Mouse (Mus musculus): ENCODE results near the gene Gm49510. TPM values are rescaled to one million over a fixed set of nuclear protein-coding genes. Genes with fewer than 3 reads are reported as not detected.

Gene Gm49510
- polyA plus RNA-seq, 1 experiment from 2014 or later, result 0.22 TPM

GRCm38 (mm10) chr15:78901422-78901789 is 1.9 kb downstream of the Gm49510 start:
- Histone ChIP-seq H3K4me3 (ENCODE audit: low read depth, low read length) (no peak overlapping the region), H3K9me3 (replicated peaks; ENCODE audit: control insufficient read depth, low read length) (no peaks in the 10 kb centered on the region), H3K4me1 (ENCODE audit: control insufficient read depth, low read depth, low read length) (peaks cover 52% of the 10 kb centered on the region), H3K9ac (ENCODE audit: low read depth, low read length) (no peak overlapping the region), H3K4me2 (ENCODE audit: low read depth, low read length) (peak overlapping the region; percentile 81), H3K36me3 (ENCODE audit: control insufficient read depth, insufficient read depth) (peaks cover 7% of the 10 kb centered on the region), H3K27ac (ENCODE audit: low read length) (no peak overlapping the region), H3K27me3 (ENCODE audit: control insufficient read depth, insufficient read depth, low read depth, low read length) (no peaks in the 10 kb centered on the region)
- no peak for ATAC-seq (ENCODE audit: low read depth)
- 76% methylated on average over 8 of the region's 8 CpGs for WGBS (ENCODE audit: insufficient replicate concordance)

- Histone ChIP-seq H3K4me3 (ENCODE audit: low read depth, low read length) (no peak overlapping the region), H3K27me3 (ENCODE audit: control insufficient read depth, insufficient read depth, low read depth, low read length) (no peaks in the 10 kb centered on the region), H3K36me3 (ENCODE audit: control insufficient read depth, insufficient read depth) (peaks cover 13% of the 10 kb centered on the region), H3K4me2 (ENCODE audit: low read depth, low read length) (no peak overlapping the region), H3K9me3 (replicated peaks; ENCODE audit: control insufficient read depth, low read length) (no peaks in the 10 kb centered on the region), H3K27ac (ENCODE audit: low read length) (no peak overlapping the region), H3K4me1 (ENCODE audit: control insufficient read depth, low read depth, low read length) (peaks cover 34% of the 10 kb centered on the region), H3K9ac (ENCODE audit: low read depth, low read length) (no peak overlapping the region)
- WGBS (ENCODE audit: insufficient replicate concordance), result 2% methylated on average over 2 of the region's 2 CpGs
- no peak for ATAC-seq (ENCODE audit: low read depth)
Measured at GRCm38 (mm10) chr15:78903243-78903642, 3.8 kb downstream of the Gm49510 start.

- Histone ChIP-seq H3K27ac (ENCODE audit: low read length) (no peak overlapping the region), H3K4me3 (ENCODE audit: low read depth, low read length) (no peak overlapping the region), H3K9ac (ENCODE audit: low read depth, low read length) (no peak overlapping the region), H3K4me2 (ENCODE audit: low read depth, low read length) (no peak overlapping the region), H3K4me1 (ENCODE audit: control insufficient read depth, low read depth, low read length) (peaks cover 13% of the 10 kb centered on the region), H3K27me3 (ENCODE audit: control insufficient read depth, insufficient read depth, low read depth, low read length) (no peaks in the 10 kb centered on the region), H3K9me3 (replicated peaks; ENCODE audit: control insufficient read depth, low read length) (no peaks in the 10 kb centered on the region), H3K36me3 (ENCODE audit: control insufficient read depth, insufficient read depth) (peaks cover 18% of the 10 kb centered on the region)
- ATAC-seq (ENCODE audit: low read depth), result no peak
- WGBS (ENCODE audit: insufficient replicate concordance), result 75% methylated on average over 7 of the region's 7 CpGs
Measured at GRCm38 (mm10) chr15:78908399-78908798, 8.9 kb downstream of the Gm49510 start.

- 59% methylated on average over 8 of the region's 8 CpGs for WGBS (ENCODE audit: insufficient replicate concordance)
- Histone ChIP-seq H3K36me3 (ENCODE audit: control insufficient read depth, insufficient read depth) (peaks cover 14% of the 10 kb centered on the region), H3K4me3 (ENCODE audit: low read depth, low read length) (no peak overlapping the region), H3K27ac (ENCODE audit: low read length) (no peak overlapping the region), H3K4me1 (ENCODE audit: control insufficient read depth, low read depth, low read length) (peaks cover 15% of the 10 kb centered on the region), H3K9me3 (replicated peaks; ENCODE audit: control insufficient read depth, low read length) (no peaks in the 10 kb centered on the region), H3K9ac (ENCODE audit: low read depth, low read length) (no peak overlapping the region), H3K4me2 (ENCODE audit: low read depth, low read length) (no peak overlapping the region), H3K27me3 (ENCODE audit: control insufficient read depth, insufficient read depth, low read depth, low read length) (no peaks in the 10 kb centered on the region)
- no peak for ATAC-seq (ENCODE audit: low read depth)
Measured at GRCm38 (mm10) chr15:78908982-78909381, 9.5 kb downstream of the Gm49510 start.

- Histone ChIP-seq H3K4me2 (ENCODE audit: low read depth, low read length) (no peak overlapping the region), H3K27ac (ENCODE audit: low read length) (no peak overlapping the region), H3K36me3 (ENCODE audit: control insufficient read depth, insufficient read depth) (peaks cover 6% of the 10 kb centered on the region), H3K4me1 (ENCODE audit: control insufficient read depth, low read depth, low read length) (peaks cover 39% of the 10 kb centered on the region), H3K27me3 (ENCODE audit: control insufficient read depth, insufficient read depth, low read depth, low read length) (no peaks in the 10 kb centered on the region), H3K4me3 (ENCODE audit: low read depth, low read length) (no peak overlapping the region), H3K9ac (ENCODE audit: low read depth, low read length) (no peak overlapping the region), H3K9me3 (replicated peaks; ENCODE audit: control insufficient read depth, low read length) (no peaks in the 10 kb centered on the region)
- no peak for ATAC-seq (ENCODE audit: low read depth)
- 30% methylated on average over 9 of the region's 9 CpGs for WGBS (ENCODE audit: insufficient replicate concordance)
Measured at GRCm38 (mm10) chr15:78912040-78912439, 12.6 kb downstream of the Gm49510 start.

GRCm38 (mm10) chr15:78913632-78914090 is 14.2 kb downstream of the Gm49510 start, which contains the start of gene Pdxp:
Gene Pdxp, plus strand, starts transcription at chr15:78913919.
- no peak within 1 kb of the TSS; the same call in none of the 2 replicates for H3K27ac ChIP-seq (ENCODE audit: low read length)
- H3K27me3 ChIP-seq (ENCODE audit: control insufficient read depth, insufficient read depth, low read depth, low read length), result no peaks in the 10 kb centered on the region
- peaks cover 5% of the 10 kb centered on the region for H3K36me3 ChIP-seq (ENCODE audit: control insufficient read depth, insufficient read depth)
- ATAC-seq (ENCODE audit: low read depth), result peak; percentile 91
- no peaks in the 10 kb centered on the region for H3K9me3 ChIP-seq (replicated peaks; ENCODE audit: control insufficient read depth, low read length)
- peak within 1 kb of the TSS; percentile 68 for H3K4me3 ChIP-seq (ENCODE audit: low read depth, low read length)
- WGBS (ENCODE audit: insufficient replicate concordance), result under 1% methylated on average over 51 of the region's 51 CpGs
- peaks cover 39% of the 10 kb centered on the region for H3K4me1 ChIP-seq (ENCODE audit: control insufficient read depth, low read depth, low read length)
- peak within 1 kb of the TSS; percentile 99 for H3K4me2 ChIP-seq (ENCODE audit: low read depth, low read length)
- H3K9ac ChIP-seq (ENCODE audit: low read depth, low read length), result peak within 1 kb of the TSS; percentile 68

GRCm38 (mm10) chr15:78914091-78914822 is 14.8 kb downstream of the Gm49510 start:
- Histone ChIP-seq H3K36me3 (ENCODE audit: control insufficient read depth, insufficient read depth) (peaks cover 5% of the 10 kb centered on the region), H3K4me2 (ENCODE audit: low read depth, low read length) (peak overlapping the region; percentile 99), H3K4me1 (ENCODE audit: control insufficient read depth, low read depth, low read length) (peaks cover 39% of the 10 kb centered on the region), H3K27me3 (ENCODE audit: control insufficient read depth, insufficient read depth, low read depth, low read length) (no peaks in the 10 kb centered on the region), H3K9me3 (replicated peaks; ENCODE audit: control insufficient read depth, low read length) (no peaks in the 10 kb centered on the region), H3K4me3 (ENCODE audit: low read depth, low read length) (peak overlapping the region; percentile 68), H3K9ac (ENCODE audit: low read depth, low read length) (peak overlapping the region; percentile 68), H3K27ac (ENCODE audit: low read length) (no peak overlapping the region; the same call in none of the 2 replicates)
- WGBS (ENCODE audit: insufficient replicate concordance), result under 1% methylated on average over 82 of the region's 87 CpGs
- peak; percentile 41 for ATAC-seq (ENCODE audit: low read depth)

GRCm38 (mm10) chr15:78914823-78915659 is 15.6 kb downstream of the Gm49510 start:
- peak overlapping the region; percentile 68 for H3K4me3 ChIP-seq (ENCODE audit: low read depth, low read length)
- WGBS (ENCODE audit: insufficient replicate concordance), result 43% methylated on average over 8 of the region's 8 CpGs
- no peaks in the 10 kb centered on the region for H3K27me3 ChIP-seq (ENCODE audit: control insufficient read depth, insufficient read depth, low read depth, low read length)
- H3K27ac ChIP-seq (ENCODE audit: low read length), result no peak overlapping the region
- H3K4me2 ChIP-seq (ENCODE audit: low read depth, low read length), result peak overlapping the region; percentile 99
- ATAC-seq (ENCODE audit: low read depth), result no peak
- H3K4me1 ChIP-seq (ENCODE audit: control insufficient read depth, low read depth, low read length), result peaks cover 39% of the 10 kb centered on the region
- H3K36me3 ChIP-seq (ENCODE audit: control insufficient read depth, insufficient read depth), result peaks cover 5% of the 10 kb centered on the region
- H3K9me3 ChIP-seq (replicated peaks; ENCODE audit: control insufficient read depth, low read length), result no peaks in the 10 kb centered on the region
- peak overlapping the region; percentile 68 for H3K9ac ChIP-seq (ENCODE audit: low read depth, low read length)

GRCm38 (mm10) chr15:78915660-78916017 is 16.2 kb downstream of the Gm49510 start:
- Histone ChIP-seq H3K4me1 (ENCODE audit: control insufficient read depth, low read depth, low read length) (peaks cover 39% of the 10 kb centered on the region), H3K4me3 (ENCODE audit: low read depth, low read length) (peak overlapping the region; percentile 15; the same call in 1 of the 2 replicates), H3K9ac (ENCODE audit: low read depth, low read length) (no peak overlapping the region), H3K36me3 (ENCODE audit: control insufficient read depth, insufficient read depth) (peaks cover 5% of the 10 kb centered on the region), H3K4me2 (ENCODE audit: low read depth, low read length) (peak overlapping the region; percentile 99), H3K9me3 (replicated peaks; ENCODE audit: control insufficient read depth, low read length) (no peaks in the 10 kb centered on the region), H3K27me3 (ENCODE audit: control insufficient read depth, insufficient read depth, low read depth, low read length) (no peaks in the 10 kb centered on the region), H3K27ac (ENCODE audit: low read length) (no peak overlapping the region)
- WGBS (ENCODE audit: insufficient replicate concordance), result 1% methylated on average over 8 of the region's 8 CpGs
- ATAC-seq (ENCODE audit: low read depth), result peak; percentile 31

All from liver, embryonic 16.5 days (tissue).